Mouse (Mus musculus) megakaryocyte, embryonic 14.5 days (primary cell): ENCODE results near the gene Smtnl2. TPM values are rescaled to one million over a fixed set of nuclear protein-coding genes. Genes with fewer than 3 reads are reported as not detected.
"Not testable (repeated sequence)": the region's sequence is repeated elsewhere in the genome, so short reads cannot be mapped to it uniquely, and the experiment has no call there.

Experiments used
- H3K27me3 ChIP-seq: replicated peaks from 2 replicates; pipeline ENCODE3; 2012; ENCODE audit warnings: inconsistent platforms
- H3K36me3 ChIP-seq: replicated peaks from 2 replicates; pipeline ENCODE3; 2012; ENCODE audit warnings: low read length, inconsistent platforms, mixed read lengths
- H3K4me1 ChIP-seq: 2 replicates; pipeline ENCODE4 v1.6.1; 2012; ENCODE audit warnings: inconsistent platforms
- H3K4me3 ChIP-seq: replicated peaks from 2 replicates; pipeline ENCODE3; 2012; ENCODE audit warnings: moderate library complexity, mild to moderate bottlenecking, inconsistent platforms
- H3K9me3 ChIP-seq: 2 replicates; pipeline ENCODE4 v1.6.1; 2012; ENCODE audit warnings: inconsistent platforms
- FLI1 ChIP-seq: IDR thresholded peaks from 2 replicates; pipeline ENCODE4 v1.6.1; 2012; ENCODE audit warnings: low read length, inconsistent platforms, mixed read lengths
- GATA1 ChIP-seq: IDR thresholded peaks from 3 replicates; pipeline ENCODE4 v1.6.1; 2012; ENCODE audit warnings: mixed read lengths, low read length, inconsistent platforms, borderline replicate concordance
- polyA plus RNA-seq: library from polyadenylated mRNA; stranded (reverse); fragments of >175 nt; gene quantifications from 2 replicates; pipeline ENCODE4 v1.2.3, GENCODE M21; 2012; ENCODE audit warnings: low replicate concordance; ENCODE audit not compliant: insufficient read depth

Gene Smtnl2
- polyA plus RNA-seq, 1 experiment: 0.75 TPM

DNA sequence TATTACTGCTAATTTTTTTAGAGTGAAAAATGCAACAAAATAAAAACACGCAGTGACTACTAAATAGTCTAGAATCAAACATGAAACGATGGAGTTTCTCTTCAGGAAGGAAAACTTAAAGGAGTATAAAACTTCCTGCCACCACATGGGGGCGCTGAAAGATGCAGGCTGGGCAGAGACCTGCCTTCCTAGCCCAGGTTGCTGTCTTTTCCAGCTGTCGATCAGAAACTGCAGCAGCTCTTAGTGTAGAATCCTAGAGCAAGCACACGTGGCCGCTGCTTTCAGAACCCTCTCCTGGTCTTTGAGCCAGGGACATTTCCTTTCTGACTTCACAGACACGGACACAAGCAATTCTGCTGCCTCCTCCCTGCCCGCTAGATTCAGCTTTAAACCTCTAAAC, 67.6 kb downstream of the Smtnl2 start:
- peaks cover 20% of the 10 kb centered on the region for H3K27me3 ChIP-seq
- no peaks in the 10 kb centered on the region for H3K9me3 ChIP-seq
- no peak overlapping the region for H3K4me3 ChIP-seq
- no peak for TF ChIP-seq GATA1
- no peak for TF ChIP-seq FLI1
- H3K4me1 ChIP-seq: peaks cover 5% of the 10 kb centered on the region
- H3K36me3 ChIP-seq: no peaks in the 10 kb centered on the region

DNA sequence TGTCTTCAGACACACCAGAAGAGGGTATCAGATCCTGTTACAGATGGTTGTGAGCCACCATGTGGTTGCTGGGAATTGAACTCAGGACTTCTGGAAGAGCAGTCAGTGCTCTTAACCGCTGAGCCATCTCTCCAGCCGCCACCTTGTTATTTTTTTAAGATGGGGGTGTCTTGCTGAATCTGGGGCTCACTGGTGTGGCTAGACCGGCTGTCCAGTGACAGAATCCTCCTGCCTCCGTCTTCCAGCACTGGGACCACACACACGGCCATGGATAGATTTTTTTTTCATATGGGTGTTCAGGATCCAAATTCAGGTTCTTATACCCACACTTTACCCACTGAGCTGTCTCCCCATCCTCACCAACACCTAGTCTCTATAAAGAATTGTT, 68.3 kb downstream of the Smtnl2 start:
- not testable (repeated sequence) for H3K36me3 ChIP-seq, H3K9me3 ChIP-seq, H3K4me1 ChIP-seq, H3K4me3 ChIP-seq
- peaks cover 23% of the 10 kb centered on the region for H3K27me3 ChIP-seq

DNA sequence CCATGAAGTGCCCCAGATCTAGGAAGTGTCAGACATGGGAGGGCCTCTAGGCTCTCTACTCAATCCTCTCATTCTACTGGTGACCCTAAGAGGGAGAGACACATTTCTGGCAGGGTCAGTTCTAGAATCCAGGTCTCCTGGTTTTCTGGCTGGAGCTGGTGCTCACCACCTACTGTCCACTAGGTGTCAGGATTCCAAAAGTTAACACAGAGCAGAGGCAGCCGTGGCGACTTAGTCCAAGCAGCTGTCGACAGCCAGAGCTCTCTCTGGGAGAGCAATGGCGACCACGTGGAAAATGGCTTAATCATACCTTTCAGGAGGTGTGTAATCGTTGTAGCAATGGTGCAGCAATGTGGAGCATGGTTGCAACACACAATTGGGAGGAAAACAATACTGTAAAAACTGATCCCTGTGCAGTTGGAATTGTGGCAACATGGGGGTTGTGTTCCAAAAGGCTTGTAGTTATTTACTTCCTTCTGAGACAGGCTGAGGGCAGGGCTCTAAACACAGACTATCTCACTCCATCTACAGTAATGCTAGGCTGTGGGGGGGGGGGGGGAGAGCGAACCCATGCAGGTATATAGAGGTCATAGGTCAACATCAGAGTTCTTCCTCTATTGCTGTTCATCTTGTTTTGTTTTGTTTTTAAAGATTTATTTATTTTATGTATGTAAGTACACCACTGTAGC, 68.8 kb downstream of the Smtnl2 start:
- TF ChIP-seq FLI1: no peak
- no peak for TF ChIP-seq GATA1
- Histone ChIP-seq H3K4me1 (peaks cover 5% of the 10 kb centered on the region), H3K27me3 (peaks cover 23% of the 10 kb centered on the region), H3K9me3 (no peaks in the 10 kb centered on the region), H3K4me3 (peak overlapping the region; percentile 76), H3K36me3 (no peaks in the 10 kb centered on the region)

DNA sequence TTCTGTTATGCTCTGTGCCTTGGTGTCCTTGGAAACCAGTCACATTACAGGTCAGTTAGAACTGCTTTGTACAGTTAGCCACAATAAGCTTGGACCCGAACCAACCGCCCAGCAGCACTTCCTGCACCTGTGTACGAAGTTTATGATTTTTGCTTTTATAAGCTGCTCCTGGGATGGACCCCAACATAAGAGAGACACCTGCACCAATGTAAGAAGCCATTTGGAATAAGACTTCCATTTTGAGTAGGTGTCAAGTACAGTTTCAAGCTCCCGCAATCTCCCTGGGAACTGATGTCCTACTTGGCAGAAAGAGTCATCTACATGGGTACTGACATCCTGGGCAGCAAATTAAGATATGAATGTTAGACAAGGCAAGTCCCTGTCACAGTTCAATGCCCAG, 71.8 kb downstream of the Smtnl2 start:
- Histone ChIP-seq H3K27me3 (peaks cover 29% of the 10 kb centered on the region), H3K9me3 (no peaks in the 10 kb centered on the region), H3K4me1 (peaks cover 10% of the 10 kb centered on the region), H3K4me3 (no peak overlapping the region), H3K36me3 (no peaks in the 10 kb centered on the region)
- no peak for TF ChIP-seq GATA1
- no peak for TF ChIP-seq FLI1

Other genes starting within 250 kb of the Smtnl2 start
- not detected in 2 replicates for gene Gm43951, start 204.9 kb downstream of the Smtnl2 start, polyA plus RNA-seq
- gene 4933427D14Rik, start 204.3 kb downstream of the Smtnl2 start, polyA plus RNA-seq: 0.47 and 1.2 TPM in 2 replicates
- gene Txndc17, start 204.2 kb downstream of the Smtnl2 start, polyA plus RNA-seq: 8.2 and 31.1 TPM in 2 replicates
- 1.5 TPM in 1 of 2 replicates, not detected in the other for gene Med31, start 196.1 kb downstream of the Smtnl2 start, polyA plus RNA-seq
- 0.50 TPM in 1 of 2 replicates, not detected in the other for gene Slc13a5, start 144.5 kb downstream of the Smtnl2 start, polyA plus RNA-seq
- 0.53 and 5.9 TPM in 2 replicates for gene Xaf1, start 110.1 kb downstream of the Smtnl2 start, polyA plus RNA-seq
- not detected in 2 replicates for gene Fbxo39, start 97.3 kb downstream of the Smtnl2 start, polyA plus RNA-seq
- not detected in 2 replicates for gene Tekt1, start 49.3 kb downstream of the Smtnl2 start, polyA plus RNA-seq
- gene Ggt6, start 23.8 kb upstream of the Smtnl2 start, polyA plus RNA-seq: not detected in 2 replicates
- 59.8 and 71.3 TPM in 2 replicates for gene Mybbp1a, start 29.6 kb upstream of the Smtnl2 start, polyA plus RNA-seq
- gene Spns2, start 78.2 kb upstream of the Smtnl2 start, polyA plus RNA-seq: 63.1 and 65.1 TPM in 2 replicates
- 18.9 and 31.7 TPM in 2 replicates for gene Spns3, start 138.8 kb upstream of the Smtnl2 start, polyA plus RNA-seq
- 13.4 and 25.9 TPM in 2 replicates for gene Ube2g1, start 195.6 kb upstream of the Smtnl2 start, polyA plus RNA-seq